Mouse (Mus musculus): ENCODE results near the gene Itga4. TPM values are rescaled to one million over a fixed set of nuclear protein-coding genes. Genes with fewer than 3 reads are reported as not detected.

The Itga4 gene
- polyA plus RNA-seq, 1 experiment from 2014 or later: 7.4 TPM

Other genes with a start within 250 kb of the Itga4 start
- gene Neurod1, start 201.3 kb downstream of the Itga4 start, polyA plus RNA-seq (2015; fragmentation: Nextera tagmentation; extraction: Ambion mirVana): not detected in 2 replicates
- 0.88 and 2.1 TPM in 2 replicates for gene Cerkl, start 201.4 kb downstream of the Itga4 start, polyA plus RNA-seq (2015; fragmentation: Nextera tagmentation; extraction: Ambion mirVana)